Mouse (Mus musculus): Measurements from ENCODE around the gene Rb1. TPM values are rescaled to one million over a fixed set of nuclear protein-coding genes. Genes with fewer than 3 reads are reported as not detected.

The Rb1 gene
- 14.4 and 16.9 TPM in 2 replicates for polyA plus RNA-seq (2012; rRNA removed)

GRCm38 (mm10) chr14:73325456-73326381 lies at the start of gene Rb1:
TSS of gene Rb1 (minus strand) at chr14:73325822.

GRCm38 (mm10) chr14:73237848-73238321 lies 87.7 kb downstream of the Rb1 start, which contains the start of gene Lpar6:
TSS of gene Lpar6 (plus strand) at chr14:73237895.

Other genes with a start within 250 kb of the Rb1 start
- gene Rcbtb2, start 202.8 kb downstream of the Rb1 start, polyA plus RNA-seq (2012; rRNA removed) = 7.9 and 9.8 TPM in 2 replicates
- gene Lpar6, start 87.9 kb downstream of the Rb1 start, polyA plus RNA-seq (2012; rRNA removed) = 2.3 and 2.7 TPM in 2 replicates
- gene Itm2b, start 59.5 kb upstream of the Rb1 start, polyA plus RNA-seq (2012; rRNA removed) = 197 and 237 TPM in 2 replicates
- 20.7 and 22.1 TPM in 2 replicates for gene Med4, start 184.2 kb upstream of the Rb1 start, polyA plus RNA-seq (2012; rRNA removed)
- gene Sucla2, start 199.5 kb upstream of the Rb1 start, polyA plus RNA-seq (2012; rRNA removed) = 24.5 and 26.2 TPM in 2 replicates
- 1.5 and 1.6 TPM in 2 replicates for gene Nudt15, start 222.4 kb upstream of the Rb1 start, polyA plus RNA-seq (2012; rRNA removed)